Mouse (Mus musculus) forebrain, postnatal 0 days (tissue): ENCODE results near the gene Uvrag. TPM values are rescaled to one million over a fixed set of nuclear protein-coding genes. Genes with fewer than 3 reads are reported as not detected.

Experiments used
- ATAC-seq: fragments of 200-750 bp; cut with Nextera tagmentation; 2 replicates; pipeline ENCODE4 v1.8.0; 2017; ENCODE audit warnings: mild to moderate bottlenecking, moderate library complexity
- DNase-seq: peaks from one replicate; pipeline ENCODE4 v3.0.0-alpha.2; 2015
- H3K27ac ChIP-seq: fragments of 300-500 bp; sonication (generic); 2 replicates; pipeline ENCODE4 v1.5.1; 2014; ENCODE audit warnings: low read depth, mild to moderate bottlenecking, antibody characterized with exemption, low read length, moderate library complexity, mixed read lengths
- H3K27me3 ChIP-seq: fragments of 300-500 bp; sonication (generic); 2 replicates; pipeline ENCODE4 v1.6.1; 2014; ENCODE audit warnings: mild to moderate bottlenecking, low read length, mixed read lengths; ENCODE audit not compliant: insufficient read depth
- H3K36me3 ChIP-seq: fragments of 300-500 bp; sonication (generic); 2 replicates; pipeline ENCODE4 v1.6.1; 2014; ENCODE audit warnings: mild to moderate bottlenecking, moderate library complexity; ENCODE audit not compliant: insufficient read depth
- H3K4me1 ChIP-seq: fragments of 300-500 bp; sonication (generic); 2 replicates; pipeline ENCODE4 v1.6.1; 2014; ENCODE audit warnings: antibody characterized with exemption; ENCODE audit not compliant: insufficient read depth
- H3K4me2 ChIP-seq: fragments of 300-500 bp; sonication (generic); 2 replicates; pipeline ENCODE4 v1.6.1; 2014; ENCODE audit warnings: low read depth, mild to moderate bottlenecking, moderate library complexity
- H3K4me3 ChIP-seq: fragments of 300-500 bp; sonication (generic); 2 replicates; pipeline ENCODE4 v1.5.1; 2014; ENCODE audit warnings: low read depth, low read length, mixed read lengths
- H3K9ac ChIP-seq: fragments of 300-500 bp; sonication (generic); 2 replicates; pipeline ENCODE4 v1.6.1; 2014; ENCODE audit warnings: mild to moderate bottlenecking
- H3K9me3 ChIP-seq: fragments of 300-500 bp; sonication (generic); 2 replicates; pipeline ENCODE4 v1.6.1; 2016; ENCODE audit warnings: low read length
- CTCF ChIP-seq: sonication (generic); IDR thresholded peaks from 2 replicates; pipeline ENCODE4 v1.5.1; 2016; ENCODE audit warnings: antibody characterized with exemption, control low read depth, low read depth
- WGBS: fragments of 180-500 bp; shearing (Covaris S2); extraction: QIAGEN DNeasy Blood & Tissue Kit; methylation state at CpG from one replicate; pipeline ENCODE4 v1.1.7; 2014; 5-methylcytosine and 5-hydroxymethylcytosine counted together
- polyA plus RNA-seq: library from polyadenylated mRNA; unstranded; fragments of >200 nt; fragmentation: Nextera tagmentation; extraction: Ambion mirVana; gene quantifications from 2 replicates; pipeline ENCODE4 v1.2.1, GENCODE M21; 2015
- total RNA-seq: library from RNA; depleted of rRNA; stranded (reverse); fragments of >200 nt; gene quantifications from 2 replicates; pipeline ENCODE4 v1.2.3, GENCODE M21; 2014

The Uvrag gene
- total and polyA plus RNA-seq, 2 experiments from 2014 or later, result 18.6 to 18.8 TPM

DNA sequence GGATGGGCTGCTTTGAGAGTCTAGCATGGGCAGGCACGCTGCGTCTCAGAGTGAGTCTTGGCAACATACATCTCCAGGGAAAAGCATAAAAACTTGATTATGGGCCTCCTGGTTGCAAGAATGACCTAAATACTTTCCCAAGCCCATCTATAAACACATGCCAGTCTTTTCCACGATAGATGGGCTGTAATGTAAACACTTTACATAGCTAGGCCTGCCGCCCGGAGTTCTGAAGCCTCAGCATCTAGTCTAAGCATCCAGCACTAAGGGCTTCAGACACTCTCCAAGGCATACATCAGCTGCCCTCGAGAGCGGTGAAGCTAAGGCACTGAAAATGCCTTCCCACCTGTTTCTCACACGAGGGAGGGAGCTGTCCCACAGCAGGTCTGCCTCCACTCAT, 229.7 kb downstream of the Uvrag start:
- no peak overlapping the region for H3K9ac ChIP-seq
- no peaks in the 10 kb centered on the region for H3K36me3 ChIP-seq
- H3K27me3 ChIP-seq, result no peaks in the 10 kb centered on the region
- H3K27ac ChIP-seq, result no peak overlapping the region
- DNase-seq (no peak), ATAC-seq (no peak)
- no peak overlapping the region for H3K4me2 ChIP-seq
- no peaks in the 10 kb centered on the region for H3K9me3 ChIP-seq
- no peak overlapping the region for H3K4me3 ChIP-seq
- no peaks in the 10 kb centered on the region for H3K4me1 ChIP-seq
- 80% methylated on average over 8 of the region's 8 CpGs for WGBS
- TF ChIP-seq CTCF, result no peak

DNA sequence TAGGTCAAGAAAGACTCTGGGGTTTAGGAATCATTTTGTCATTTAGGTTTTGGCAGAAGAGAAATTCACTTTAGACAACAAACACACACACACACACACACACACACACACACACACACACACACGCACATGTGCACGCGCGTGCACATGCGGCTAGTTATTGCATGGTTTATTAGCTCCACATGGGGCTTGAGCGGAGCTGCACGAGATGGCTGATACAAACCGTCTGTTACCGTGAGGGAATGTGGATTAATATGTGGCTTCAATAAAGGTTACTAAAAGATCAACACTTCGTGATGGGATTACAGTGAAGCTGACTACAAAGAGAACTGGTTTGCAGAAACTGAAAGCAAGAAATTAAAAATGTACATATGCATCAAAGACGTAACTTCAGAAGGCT, 230.2 kb downstream of the Uvrag start:
- Histone ChIP-seq H3K9me3 (no peaks in the 10 kb centered on the region), H3K27me3 (no peaks in the 10 kb centered on the region), H3K4me1 (no peaks in the 10 kb centered on the region), H3K4me3 (no peak overlapping the region), H3K4me2 (no peak overlapping the region), H3K27ac (no peak overlapping the region), H3K9ac (no peak overlapping the region), H3K36me3 (no peaks in the 10 kb centered on the region)
- WGBS, result 88% methylated on average over 11 of the region's 11 CpGs
- ATAC-seq (no peak), DNase-seq (no peak)
- TF ChIP-seq CTCF, result no peak

DNA sequence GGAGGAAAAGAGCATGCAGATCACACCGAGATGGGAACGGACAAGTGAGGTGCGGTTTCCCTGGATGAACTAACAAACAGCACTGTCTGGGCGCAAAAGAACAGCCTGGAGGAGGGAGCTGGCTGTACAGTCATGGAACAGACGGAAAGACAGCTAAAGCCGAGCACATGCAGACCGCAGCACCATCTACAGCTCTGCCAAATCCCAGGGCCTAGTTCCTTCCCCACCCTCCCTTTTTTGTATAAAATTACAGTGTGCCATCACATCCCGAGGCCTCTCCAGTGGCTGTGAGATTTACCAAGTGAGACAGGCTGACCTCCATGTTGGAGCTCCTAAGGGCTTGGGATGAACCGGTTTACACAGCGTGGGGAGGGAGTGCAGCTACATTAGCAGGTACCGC, 230.8 kb downstream of the Uvrag start:
- H3K27me3 ChIP-seq, result no peaks in the 10 kb centered on the region
- H3K9me3 ChIP-seq, result no peaks in the 10 kb centered on the region
- DNase-seq, result no peak
- no peak overlapping the region for H3K27ac ChIP-seq
- no peak for TF ChIP-seq CTCF
- no peak overlapping the region for H3K4me2 ChIP-seq
- peak; percentile 12; the same call in 1 of the 2 replicates for ATAC-seq
- no peak overlapping the region for H3K9ac ChIP-seq
- no peak overlapping the region for H3K4me3 ChIP-seq
- no peaks in the 10 kb centered on the region for H3K4me1 ChIP-seq
- 75% methylated on average over 11 of the region's 11 CpGs for WGBS
- H3K36me3 ChIP-seq, result no peaks in the 10 kb centered on the region

GRCm38 (mm10) chr7:98907476-98907875, 233.5 kb downstream of the Uvrag start:
- H3K36me3 ChIP-seq, result no peaks in the 10 kb centered on the region
- H3K27me3 ChIP-seq, result no peaks in the 10 kb centered on the region
- TF ChIP-seq CTCF, result no peak
- ATAC-seq (no peak), DNase-seq (no peak)
- H3K4me3 ChIP-seq, result no peak overlapping the region
- H3K9me3 ChIP-seq, result no peaks in the 10 kb centered on the region
- no peak overlapping the region for H3K9ac ChIP-seq
- no peak overlapping the region for H3K27ac ChIP-seq
- WGBS, result 65% methylated on average over 4 of the region's 4 CpGs
- H3K4me2 ChIP-seq, result no peak overlapping the region
- H3K4me1 ChIP-seq, result no peaks in the 10 kb centered on the region

- no peaks in the 10 kb centered on the region for H3K4me1 ChIP-seq
- H3K9ac ChIP-seq, result no peak overlapping the region
- no peak for DNase-seq
- no peak overlapping the region for H3K4me2 ChIP-seq
- no peaks in the 10 kb centered on the region for H3K9me3 ChIP-seq
- peak; percentile 40; the same call in 1 of the 2 replicates for ATAC-seq
- no peak overlapping the region for H3K4me3 ChIP-seq
- no peak for TF ChIP-seq CTCF
- H3K27ac ChIP-seq, result no peak overlapping the region
- no peaks in the 10 kb centered on the region for H3K27me3 ChIP-seq
- H3K36me3 ChIP-seq, result no peaks in the 10 kb centered on the region
- WGBS, result 79% methylated on average over 21 of the region's 21 CpGs
Observed at GRCm38 (mm10) chr7:98904659-98905362, 236.1 kb downstream of the Uvrag start.

DNA sequence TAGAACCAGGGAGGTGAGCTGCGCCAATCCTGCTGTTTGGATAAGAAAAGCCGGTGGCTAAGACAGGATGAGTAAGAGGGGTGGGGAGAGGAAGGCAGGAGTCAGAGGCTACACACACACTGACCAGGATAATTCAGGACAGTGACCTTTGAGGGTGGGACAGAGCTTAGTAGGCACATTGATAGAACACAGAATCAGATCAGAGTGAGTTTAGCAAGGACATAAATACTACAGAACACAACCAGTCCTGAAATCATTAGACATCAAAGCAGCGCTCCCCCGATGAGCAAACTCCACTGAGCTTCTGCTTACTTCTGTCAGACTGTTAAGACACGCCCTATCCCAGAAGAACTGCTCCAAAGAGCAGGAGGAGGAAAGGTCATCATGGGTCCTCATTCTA, 237.1 kb downstream of the Uvrag start:
- Histone ChIP-seq H3K9ac (no peak overlapping the region), H3K4me3 (no peak overlapping the region), H3K9me3 (no peaks in the 10 kb centered on the region), H3K27me3 (no peaks in the 10 kb centered on the region), H3K27ac (no peak overlapping the region), H3K4me2 (no peak overlapping the region), H3K36me3 (no peaks in the 10 kb centered on the region), H3K4me1 (no peaks in the 10 kb centered on the region)
- DNase-seq, result no peak
- TF ChIP-seq CTCF, result no peak
- ATAC-seq, result no peak
- 69% methylated on average over 5 of the region's 5 CpGs for WGBS

- Histone ChIP-seq H3K4me2 (no peak overlapping the region), H3K4me1 (no peaks in the 10 kb centered on the region), H3K27ac (no peak overlapping the region), H3K9me3 (no peaks in the 10 kb centered on the region), H3K9ac (no peak overlapping the region), H3K36me3 (no peaks in the 10 kb centered on the region), H3K4me3 (no peak overlapping the region), H3K27me3 (no peaks in the 10 kb centered on the region)
- no peak for ATAC-seq
- no peak for DNase-seq
- 98% methylated on average over 1 of the region's 1 CpGs for WGBS
- TF ChIP-seq CTCF, result peak; percentile 51
Observed at GRCm38 (mm10) chr7:98901120-98901519, 239.8 kb downstream of the Uvrag start.
